Mouse (Mus musculus) olfactory bulb, adult 2 months (tissue): ENCODE measurements around the gene Map3k3.

ENCODE experiments used
- CTCF ChIP-seq: fragments of 200-500 bp; IDR thresholded peaks from 2 replicates; pipeline ENCODE4 v1.5.1; 2012; ENCODE audit warnings: low read depth, mild to moderate bottlenecking, low read length, moderate library complexity; ENCODE audit not compliant: insufficient read depth
- POLR2A ChIP-seq: fragments of 200-500 bp; IDR thresholded peaks from 2 replicates; pipeline ENCODE4 v1.6.1; 2012; ENCODE audit warnings: mild to moderate bottlenecking, low read depth, low read length, moderate library complexity; ENCODE audit not compliant: insufficient read depth

GRCm38 (mm10) chr11:106187326-106187725 is 102.9 kb downstream of the Map3k3 start:
- TF ChIP-seq CTCF (no peak), POLR2A (no peak)
